In the genomic region with DNA sequence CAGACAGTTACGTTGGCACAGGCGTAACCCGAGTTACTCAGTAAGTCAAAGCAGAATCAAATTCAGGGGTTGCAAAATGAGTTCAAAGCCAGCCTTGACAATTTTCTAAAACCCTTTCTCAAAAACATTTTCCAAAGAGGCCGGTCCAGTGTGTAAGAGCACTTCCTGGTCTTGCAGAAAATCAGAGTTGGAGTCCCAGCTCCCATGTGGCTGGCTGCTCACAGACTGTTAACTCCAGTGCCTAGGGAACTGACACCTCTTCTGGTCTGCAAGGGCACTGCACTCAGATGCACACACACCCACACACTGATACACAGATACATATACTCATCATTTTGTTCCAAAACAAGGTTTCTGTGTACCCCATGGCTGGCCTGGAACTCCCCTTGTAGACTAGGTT, we compare ENCODE assay signal across 8 mouse cellular contexts. TPM values are rescaled to one million over a fixed set of nuclear protein-coding genes. Genes with fewer than 3 reads are reported as not detected.
DNase-seq lines count a peak whose midpoint lies in the region; ATAC-seq and TF ChIP-seq lines count a peak whose summit lies in the region.
"Had no signal": no experiment of that assay in that cellular context is flagged by ENCODE, and none has a peak within 500 bp of the region (broad histone marks: within the 10 kb centered on the region; RNA-seq: fewer than 3 reads in every experiment).

No protein-coding gene starts in this region.

- peaks cover 28% of the 10 kb centered on the region for H3K4me1 ChIP-seq in lung, embryonic 14.5 days (ENCODE audit: insufficient read depth)
- H3K4me1 ChIP-seq in embryonic facial prominence, embryonic 15.5 days = peaks cover 55% of the 10 kb centered on the region
- H3K4me1 ChIP-seq in limb, embryonic 12.5 days (replicated peaks) = peaks cover 54% of the 10 kb centered on the region
- peaks cover 38% of the 10 kb centered on the region for H3K4me1 ChIP-seq in stomach, embryonic 15.5 days

- peak overlapping the region; percentile 95 for H3K27ac ChIP-seq in lung, embryonic 14.5 days (ENCODE audit: low read depth)
- H3K27ac ChIP-seq in embryonic facial prominence, embryonic 15.5 days (replicated peaks) = peak overlapping the region; percentile 96
- peak overlapping the region; percentile 93 for H3K27ac ChIP-seq in limb, embryonic 12.5 days
- peak overlapping the region; percentile 89; the same call in 1 of the 2 replicates for H3K27ac ChIP-seq in stomach, embryonic 15.5 days

- peak; percentile 15 for DNase-seq in lung, embryonic 14.5 days
- no peak for DNase-seq in lung, postnatal 10 days
- DNase-seq in ovary, postnatal 10 days (ENCODE audit: low spot score) = no peak
- no peak for DNase-seq in ovary, postnatal 36 days (ENCODE audit: low spot score)
- DNase-seq: lung, adult 18-20 months had no signal

- no peaks in the 10 kb centered on the region for H3K27me3 ChIP-seq in lung, embryonic 14.5 days (ENCODE audit: insufficient read depth, low read length)
- H3K27me3 ChIP-seq in embryonic facial prominence, embryonic 15.5 days = no peaks in the 10 kb centered on the region
- H3K27me3 ChIP-seq in limb, embryonic 12.5 days = no peaks in the 10 kb centered on the region
- no peaks in the 10 kb centered on the region for H3K27me3 ChIP-seq in stomach, embryonic 15.5 days (replicated peaks)

- H3K4me3 ChIP-seq in lung, embryonic 14.5 days (ENCODE audit: low read depth, low read length) = peak overlapping the region; percentile 94
- peak overlapping the region; percentile 92; the same call in 1 of the 2 replicates for H3K4me3 ChIP-seq in embryonic facial prominence, embryonic 15.5 days (replicated peaks)
- peak overlapping the region; percentile 95 for H3K4me3 ChIP-seq in limb, embryonic 12.5 days (replicated peaks)
- H3K4me3 ChIP-seq in stomach, embryonic 15.5 days (replicated peaks) = peak overlapping the region; percentile 95; the same call in 1 of the 2 replicates

- 94% methylated on average over 4 of the region's 4 CpGs for WGBS in lung, embryonic 14.5 days
- WGBS in embryonic facial prominence, embryonic 15.5 days = 90% methylated on average over 4 of the region's 4 CpGs
- WGBS in limb, embryonic 12.5 days = 92% methylated on average over 4 of the region's 4 CpGs
- WGBS in stomach, embryonic 15.5 days = 93% methylated on average over 4 of the region's 4 CpGs

- peak overlapping the region; percentile 81 for H3K4me2 ChIP-seq in lung, embryonic 14.5 days
- peak overlapping the region; percentile 68 for H3K4me2 ChIP-seq in embryonic facial prominence, embryonic 15.5 days (replicated peaks)
- H3K4me2 ChIP-seq in limb, embryonic 12.5 days = peak overlapping the region; percentile 67
- H3K4me2 ChIP-seq in stomach, embryonic 15.5 days = peak overlapping the region; percentile 57

- peak overlapping the region; percentile 97; the same call in 1 of the 2 replicates for H3K9ac ChIP-seq in lung, embryonic 14.5 days
- no peak overlapping the region for H3K9ac ChIP-seq in embryonic facial prominence, embryonic 15.5 days
- peak overlapping the region; percentile 97; the same call in 1 of the 2 replicates for H3K9ac ChIP-seq in limb, embryonic 12.5 days (replicated peaks)
- no peak overlapping the region for H3K9ac ChIP-seq in stomach, embryonic 15.5 days

- no peaks in the 10 kb centered on the region for H3K9me3 ChIP-seq in lung, embryonic 14.5 days (ENCODE audit: low read depth, low read length)
- H3K9me3 ChIP-seq in embryonic facial prominence, embryonic 15.5 days (replicated peaks) = no peaks in the 10 kb centered on the region
- 0 out of 2 replicates have a peak, but pooled peaks cover 7% of the 10 kb centered on the region for H3K9me3 ChIP-seq in limb, embryonic 12.5 days
- no peaks in the 10 kb centered on the region for H3K9me3 ChIP-seq in stomach, embryonic 15.5 days

- H3K36me3 ChIP-seq in lung, embryonic 14.5 days (ENCODE audit: insufficient read depth) = peaks cover 65% of the 10 kb centered on the region
- H3K36me3 ChIP-seq in embryonic facial prominence, embryonic 15.5 days = peaks cover 53% of the 10 kb centered on the region
- peaks cover 70% of the 10 kb centered on the region for H3K36me3 ChIP-seq in limb, embryonic 12.5 days
- H3K36me3 ChIP-seq in stomach, embryonic 15.5 days = peaks cover 35% of the 10 kb centered on the region

- ATAC-seq in lung, embryonic 14.5 days (ENCODE audit: insufficient read depth) = no peak
- no peak for ATAC-seq in embryonic facial prominence, embryonic 15.5 days (ENCODE audit: insufficient number of reproducible peaks, low FRiP score, low TSS enrichment, low read depth)
- ATAC-seq in limb, embryonic 12.5 days (ENCODE audit: insufficient number of reproducible peaks, insufficient read depth, low FRiP score, low TSS enrichment, low read depth) = no peak
- no peak for ATAC-seq in stomach, embryonic 15.5 days (ENCODE audit: insufficient read depth, low FRiP score, low read depth)

- peak; percentile 19; the same call in 1 of the 2 replicates for TF ChIP-seq CTCF in lung, embryonic 14.5 days (IDR thresholded peaks at IDR 0.05; ENCODE audit: low read depth)

RNA-seq across cellular contexts. Expression of a gene that starts 0.9 kb away (rescaled TPM):
- 137 and 141 TPM in 2 replicates for polyA plus RNA-seq in lung, embryonic 14.5 days (2014; fragmentation: Nextera tagmentation; extraction: Ambion mirVana)
- polyA plus RNA-seq in embryonic facial prominence, embryonic 15.5 days (2015; fragmentation: Nextera tagmentation; extraction: Ambion mirVana) = 124 TPM in 2 replicates
- 182 and 185 TPM in 2 replicates for polyA plus RNA-seq in limb, embryonic 12.5 days (2016; fragmentation: Nextera tagmentation; extraction: Ambion mirVana)
- polyA plus RNA-seq in stomach, embryonic 15.5 days (2015; fragmentation: Nextera tagmentation; extraction: Ambion mirVana) = 113 and 122 TPM in 2 replicates

RNA-seq across cellular contexts. Expression of a gene that starts 5.8 kb away (rescaled TPM):
- polyA plus RNA-seq in lung, embryonic 14.5 days (2014; fragmentation: Nextera tagmentation; extraction: Ambion mirVana) = 87.1 and 89.3 TPM in 2 replicates
- 112 and 117 TPM in 2 replicates for polyA plus RNA-seq in embryonic facial prominence, embryonic 15.5 days (2015; fragmentation: Nextera tagmentation; extraction: Ambion mirVana)
- 81.6 and 86.9 TPM in 2 replicates for polyA plus RNA-seq in limb, embryonic 12.5 days (2016; fragmentation: Nextera tagmentation; extraction: Ambion mirVana)
- polyA plus RNA-seq in stomach, embryonic 15.5 days (2015; fragmentation: Nextera tagmentation; extraction: Ambion mirVana) = 73.2 and 73.4 TPM in 2 replicates

RNA-seq across cellular contexts. Expression of a gene that starts 13.9 kb away (rescaled TPM):
- 4.4 and 4.6 TPM in 2 replicates for polyA plus RNA-seq in lung, embryonic 14.5 days (2014; fragmentation: Nextera tagmentation; extraction: Ambion mirVana)
- polyA plus RNA-seq in embryonic facial prominence, embryonic 15.5 days (2015; fragmentation: Nextera tagmentation; extraction: Ambion mirVana) = 10.9 and 11.0 TPM in 2 replicates
- polyA plus RNA-seq in limb, embryonic 12.5 days (2016; fragmentation: Nextera tagmentation; extraction: Ambion mirVana) = 6.7 and 6.8 TPM in 2 replicates
- 7.8 and 8.7 TPM in 2 replicates for polyA plus RNA-seq in stomach, embryonic 15.5 days (2015; fragmentation: Nextera tagmentation; extraction: Ambion mirVana)

RNA-seq across cellular contexts. Expression of a gene that starts 21.0 kb away (rescaled TPM):
- 0.93 and 1.3 TPM in 2 replicates for polyA plus RNA-seq in lung, embryonic 14.5 days (2014; fragmentation: Nextera tagmentation; extraction: Ambion mirVana)
- 19.0 and 24.0 TPM in 2 replicates for polyA plus RNA-seq in embryonic facial prominence, embryonic 15.5 days (2015; fragmentation: Nextera tagmentation; extraction: Ambion mirVana)
- 7.7 and 8.3 TPM in 2 replicates for polyA plus RNA-seq in limb, embryonic 12.5 days (2016; fragmentation: Nextera tagmentation; extraction: Ambion mirVana)
- 9.8 and 12.3 TPM in 2 replicates for polyA plus RNA-seq in stomach, embryonic 15.5 days (2015; fragmentation: Nextera tagmentation; extraction: Ambion mirVana)

RNA-seq across cellular contexts. Expression of a gene that starts 25.0 kb away (rescaled TPM):
- 9.7 and 10.2 TPM in 2 replicates for polyA plus RNA-seq in lung, embryonic 14.5 days (2014; fragmentation: Nextera tagmentation; extraction: Ambion mirVana)
- 14.8 and 16.3 TPM in 2 replicates for polyA plus RNA-seq in embryonic facial prominence, embryonic 15.5 days (2015; fragmentation: Nextera tagmentation; extraction: Ambion mirVana)
- 13.8 and 16.3 TPM in 2 replicates for polyA plus RNA-seq in limb, embryonic 12.5 days (2016; fragmentation: Nextera tagmentation; extraction: Ambion mirVana)
- 13.0 and 14.5 TPM in 2 replicates for polyA plus RNA-seq in stomach, embryonic 15.5 days (2015; fragmentation: Nextera tagmentation; extraction: Ambion mirVana)

Comparison
In these comparisons a context has a peak if more than half of its experiments do, and no peak if none do; other contexts are left out.
1. H3K9ac ChIP-seq: peak in lung, embryonic 14.5 days (single experiment) and limb, embryonic 12.5 days (single experiment); none in embryonic facial prominence, embryonic 15.5 days (single experiment) and stomach, embryonic 15.5 days (single experiment).
2. Peak in every context shown above with its lines, with median percentiles within 50 percentile points of each other: H3K27ac ChIP-seq, H3K4me2 ChIP-seq and H3K4me3 ChIP-seq.